Mouse (Mus musculus): Measurements from ENCODE around the gene Gm14190.
"Not testable (repeated sequence)": the region's sequence is repeated elsewhere in the genome, so short reads cannot be mapped to it uniquely, and the experiment has no call there.

Gm14190 gene

DNA sequence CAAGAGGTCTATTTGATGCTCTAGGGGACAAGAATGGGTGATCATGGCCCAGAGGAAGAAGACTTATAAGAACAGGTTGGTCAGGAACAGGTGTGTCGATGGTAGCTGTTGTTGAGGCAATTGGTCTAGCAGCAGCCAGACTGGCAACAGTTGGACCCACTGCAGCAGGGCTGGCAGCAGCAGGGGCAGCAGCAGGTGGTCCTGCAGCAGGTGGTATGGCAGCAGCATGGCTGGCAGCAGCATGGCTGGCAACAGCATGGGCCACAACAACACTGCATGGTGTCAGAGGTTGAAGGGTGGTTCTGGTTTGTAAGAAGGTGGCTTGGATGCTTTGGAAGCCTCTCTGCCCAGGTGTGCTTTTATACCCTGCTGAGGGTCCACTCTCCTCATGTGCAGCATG is at the start of gene Gm14190:
Gm14190 (minus strand) TSS at position 278 of the 400 bp plus-strand sequence.
- DNase-seq (ENCODE audit: low spot score in 2 of 2) = no peak

GRCm38 (mm10) chr11:99734190-99734589 is 43.6 kb upstream of the Gm14190 start, which contains the start of gene Gm14180:
Gm14180 (minus strand) TSS chr11:99734290.
- DNase-seq (ENCODE audit: low spot score in 2 of 2) = no peak

GRCm38 (mm10) chr11:99724061-99724460 is 33.5 kb upstream of the Gm14190 start:
- no peak for DNase-seq (ENCODE audit: low spot score in 2 of 2)

GRCm38 (mm10) chr11:99718759-99719158 is 28.2 kb upstream of the Gm14190 start:
- no peak for DNase-seq (ENCODE audit: low spot score in 2 of 2)

GRCm38 (mm10) chr11:99685235-99685634 is 5.3 kb downstream of the Gm14190 start:
- not testable (repeated sequence) for DNase-seq (ENCODE audit: low spot score in 2 of 2)

GRCm38 (mm10) chr11:99683481-99683880 is 7.1 kb downstream of the Gm14190 start:
- DNase-seq (ENCODE audit: low spot score in 2 of 2) = no peak

DNA sequence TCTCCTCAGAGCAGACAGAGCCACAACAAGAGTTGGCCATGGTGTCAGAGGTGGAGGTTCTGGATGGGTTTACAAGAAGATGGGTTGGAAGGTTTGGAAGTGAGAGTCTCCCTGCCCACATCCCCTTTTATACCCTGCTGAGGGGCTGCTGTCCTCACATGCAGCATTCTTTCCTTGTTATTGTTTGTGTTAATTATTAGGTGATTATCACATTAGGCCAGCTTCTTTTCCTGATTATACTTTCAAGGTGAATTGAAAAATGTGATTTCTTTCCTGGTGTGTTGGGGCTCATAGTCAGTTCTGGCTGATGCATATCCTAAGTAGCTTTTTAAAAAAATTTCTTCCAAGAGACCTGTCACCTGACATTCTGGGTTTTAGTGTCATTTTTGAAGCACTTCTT is 24.7 kb downstream of the Gm14190 start, which contains the start of gene Krtap4-6:
Krtap4-6 (minus strand) TSS at position 101 of the 400 bp plus-strand sequence.
- DNase-seq (ENCODE audit: low spot score in 2 of 2) = no peak

DNA sequence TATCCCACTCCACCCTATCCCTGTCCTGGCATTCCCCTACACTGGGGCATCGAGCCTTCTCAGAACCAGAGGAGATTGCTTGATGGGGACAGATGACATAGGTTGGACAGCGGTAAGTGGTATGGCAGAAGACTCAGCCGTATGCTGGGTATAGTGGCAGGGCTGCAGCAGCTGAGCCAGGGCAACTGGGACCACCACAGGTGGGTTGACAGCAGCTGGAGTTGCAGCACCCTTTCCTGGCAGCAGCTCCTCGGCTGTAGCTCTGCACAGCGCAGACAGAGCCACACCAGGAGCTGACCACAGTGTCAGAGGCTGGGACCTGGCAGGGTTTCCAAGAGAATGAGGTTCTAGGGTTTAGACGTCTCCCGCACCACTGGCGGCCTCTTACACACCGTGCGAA is 27.7 kb downstream of the Gm14190 start:
- DNase-seq (ENCODE audit: low spot score in 2 of 2) = no peak

- no peak for DNase-seq (ENCODE audit: low spot score in 2 of 2)
Measured at GRCm38 (mm10) chr11:99659256-99659655, 31.3 kb downstream of the Gm14190 start.

GRCm38 (mm10) chr11:99658467-99659010 is 32.0 kb downstream of the Gm14190 start, which contains the start of gene Gm11563:
Gm11563 (minus strand) TSS chr11:99658960.
- DNase-seq (ENCODE audit: low spot score in 2 of 2) = not testable (repeated sequence)

DNA sequence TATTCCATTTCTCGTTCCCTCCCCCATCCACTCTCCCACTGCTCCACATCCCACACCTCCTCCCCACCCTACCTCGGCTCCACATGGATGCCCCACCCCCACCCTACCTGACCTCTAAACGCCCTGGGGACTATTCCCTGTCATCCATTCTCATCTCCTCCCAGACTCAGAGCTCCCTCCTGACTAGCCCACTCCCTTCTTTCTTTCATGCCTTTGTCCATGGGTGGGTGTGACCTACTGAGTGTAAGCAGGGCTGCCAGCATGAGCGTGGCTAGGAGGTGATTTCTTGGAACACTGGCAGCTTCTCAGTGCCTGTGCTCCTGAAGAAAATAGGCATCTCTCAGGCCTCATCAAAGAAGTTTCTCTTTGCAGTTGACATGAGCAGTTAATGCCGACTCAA is 33.5 kb downstream of the Gm14190 start:
- no peak for DNase-seq (ENCODE audit: low spot score in 2 of 2)

GRCm38 (mm10) chr11:99650136-99650535 is 40.4 kb downstream of the Gm14190 start, which contains the start of gene Gm11555:
Gm11555 (minus strand) TSS chr11:99650236.
- DNase-seq (ENCODE audit: low spot score in 2 of 2) = no peak

DNA sequence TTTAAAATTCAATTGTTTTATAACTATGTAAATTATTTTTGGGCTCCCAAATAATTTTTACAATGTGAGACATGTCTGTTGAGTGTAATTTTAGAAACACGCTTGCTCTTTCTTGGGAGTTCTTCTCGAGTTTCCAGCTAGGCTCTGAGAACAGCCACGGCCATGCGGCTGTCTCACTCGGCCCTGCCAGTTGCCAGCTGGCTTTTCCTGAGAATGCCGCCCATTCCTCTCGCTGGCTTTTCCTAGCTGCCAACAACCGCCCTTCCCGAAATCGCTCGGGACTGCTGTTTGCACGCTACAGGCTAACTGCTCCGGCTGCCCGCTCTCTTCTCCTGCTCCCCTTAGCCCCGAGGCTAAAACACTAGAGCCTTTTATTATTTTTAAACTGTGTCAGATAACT is 44.1 kb downstream of the Gm14190 start:
- DNase-seq (ENCODE audit: low spot score in 2 of 2) = peak in 1 of 2 experiments; percentile 28

DNA sequence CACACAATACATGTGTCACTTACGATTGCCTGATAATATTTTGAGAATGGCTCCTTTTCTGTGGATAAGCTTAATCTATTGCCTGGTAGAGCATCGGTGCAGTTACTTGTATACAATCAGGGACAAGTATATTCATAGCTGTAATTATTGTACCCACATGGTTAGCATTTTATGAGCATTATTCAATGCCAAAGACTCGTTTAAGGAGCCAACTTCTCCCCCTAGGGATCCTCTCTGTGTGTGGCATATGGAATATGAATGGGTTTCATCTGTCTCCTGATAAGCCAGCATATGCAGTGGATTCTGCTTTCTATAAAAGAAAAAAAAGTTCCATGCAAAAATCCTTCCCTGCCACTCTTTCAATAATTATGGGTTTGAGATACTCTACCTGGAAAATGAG is 46.2 kb downstream of the Gm14190 start:
- DNase-seq (ENCODE audit: low spot score in 2 of 2) = no peak

GRCm38 (mm10) chr11:99643635-99644139 is 46.9 kb downstream of the Gm14190 start, which contains the start of gene Krtap4-7:
Krtap4-7 (minus strand) TSS chr11:99644089.
- DNase-seq (ENCODE audit: low spot score in 2 of 2) = not testable (repeated sequence)

- no peak for DNase-seq (ENCODE audit: low spot score in 2 of 2)
Measured at GRCm38 (mm10) chr11:99640926-99641325, 49.6 kb downstream of the Gm14190 start.

All from frontal cortex, postnatal 36 days (tissue).